Mouse (Mus musculus): ENCODE data around the gene Fabp6. TPM values are rescaled to one million over a fixed set of nuclear protein-coding genes. Genes with fewer than 3 reads are reported as not detected.

Gene Fabp6
- total RNA-seq, 4 experiments from 2014 or later, result not detected

GRCm38 (mm10) chr11:43548657-43549435 is 52.5 kb downstream of the Fabp6 start:
- DNase-seq (ENCODE audit: low spot score in 2 of 2), result no peak

GRCm38 (mm10) chr11:43548148-43548547 is 53.2 kb downstream of the Fabp6 start:
- peak in 1 of 2 experiments; percentile 78 for DNase-seq (ENCODE audit: low spot score in 2 of 2)

GRCm38 (mm10) chr11:43546678-43547077 is 54.7 kb downstream of the Fabp6 start:
- no peak for DNase-seq (ENCODE audit: low spot score in 2 of 2)

Other genes starting within 250 kb of the Fabp6 start
- gene Pttg1, start 175.3 kb downstream of the Fabp6 start, total RNA-seq (2022), result 10 to 100 TPM; 27.6 to 31.7 (median 29.8) TPM
- 10 to 100 TPM; 52.6 to 58.3 (median 55.7) TPM for gene Slu7, start 167.8 kb downstream of the Fabp6 start, total RNA-seq (2022)
- 1 to 10 TPM; 1.7 to 3.7 (median 2.1) TPM for gene C1qtnf2, start 127.3 kb downstream of the Fabp6 start, total RNA-seq (2022)
- gene Ccnjl, start 72.8 kb downstream of the Fabp6 start, total RNA-seq (2022), result 1 to 10 TPM; 2.8 to 4.0 (median 3.2) TPM
- 1 to 10 TPM in 1 of 4 experiments, under 1 TPM in 3; 0.53 to 1.1 (median 0.86) TPM for gene 4933415A04Rik, start 14.5 kb downstream of the Fabp6 start, total RNA-seq (2022)
- 10 to 100 TPM; 58.3 to 63.5 (median 62.4) TPM for gene Pwwp2a, start 80.5 kb upstream of the Fabp6 start, total RNA-seq (2022)
- gene Ttc1, start 146.5 kb upstream of the Fabp6 start, total RNA-seq (2022), result 10 to 100 TPM; 57.2 to 71.1 (median 66.3) TPM

Data from left cerebral cortex, adult 8-10 months (tissue).